In the genomic region with DNA sequence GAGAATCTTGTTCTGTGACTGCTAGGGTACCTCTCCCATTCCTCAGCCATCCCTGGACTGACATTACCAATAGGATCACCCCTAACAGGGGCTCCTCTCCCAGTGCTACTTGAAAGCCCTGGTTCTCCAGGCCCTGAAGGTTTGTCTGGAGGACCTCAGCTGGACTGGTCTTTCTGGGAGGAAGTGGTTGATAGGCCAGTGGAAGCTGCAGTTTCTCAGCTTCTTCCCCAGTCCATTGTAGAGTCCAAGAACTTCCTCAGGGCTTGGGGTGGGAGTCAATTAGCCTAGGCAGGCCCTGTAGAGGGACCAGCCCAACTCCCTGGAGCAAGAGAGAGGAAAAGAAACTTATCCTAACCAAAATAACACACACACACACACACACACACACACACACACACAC, we compare ENCODE assay signal across 8 mouse cellular contexts. TPM values are rescaled to one million over a fixed set of nuclear protein-coding genes. Genes with fewer than 3 reads are reported as not detected.
DNase-seq lines count a peak whose midpoint lies in the region; ATAC-seq and TF ChIP-seq lines count a peak whose summit lies in the region.
"Had no signal": no experiment of that assay in that cellular context is flagged by ENCODE, and none has a peak within 500 bp of the region (broad histone marks: within the 10 kb centered on the region; RNA-seq: fewer than 3 reads in every experiment).

No protein-coding gene starts in this region.

- no peak for ATAC-seq in intestine, embryonic 14.5 days (replicated peaks; ENCODE audit: low FRiP score, low TSS enrichment, low read depth)
- ATAC-seq in intestine, postnatal 0 days = no peak
- no peak for ATAC-seq in limb, embryonic 13.5 days (ENCODE audit: low FRiP score, low read depth)

- no peak overlapping the region for H3K4me2 ChIP-seq in intestine, embryonic 14.5 days (ENCODE audit: low read length)
- no peak overlapping the region for H3K4me2 ChIP-seq in intestine, postnatal 0 days (replicated peaks; ENCODE audit: low read depth)
- H3K4me2 ChIP-seq in limb, embryonic 13.5 days (replicated peaks) = 0 out of 2 replicates have a peak overlapping the region, but pooled peaks have one; percentile 4

- H3K9me3 ChIP-seq in intestine, embryonic 14.5 days (ENCODE audit: control insufficient read depth, low read length) = no peaks in the 10 kb centered on the region
- no peaks in the 10 kb centered on the region for H3K9me3 ChIP-seq in intestine, postnatal 0 days (ENCODE audit: control insufficient read depth)
- no peaks in the 10 kb centered on the region for H3K9me3 ChIP-seq in limb, embryonic 13.5 days

- no peak overlapping the region for H3K9ac ChIP-seq in intestine, embryonic 14.5 days (ENCODE audit: low read length)
- H3K9ac ChIP-seq in intestine, postnatal 0 days (ENCODE audit: low read depth, low read length) = no peak overlapping the region
- peak overlapping the region; percentile 36; the same call in 1 of the 2 replicates for H3K9ac ChIP-seq in limb, embryonic 13.5 days

- H3K27me3 ChIP-seq in intestine, embryonic 14.5 days (replicated peaks; ENCODE audit: control insufficient read depth, insufficient read depth, low read length) = no peaks in the 10 kb centered on the region
- no peaks in the 10 kb centered on the region for H3K27me3 ChIP-seq in intestine, postnatal 0 days (replicated peaks; ENCODE audit: control insufficient read depth, insufficient read depth, low read length)
- no peaks in the 10 kb centered on the region for H3K27me3 ChIP-seq in limb, embryonic 13.5 days

- no peak for DNase-seq in intestine, embryonic 14.5 days (ENCODE audit: low spot score)
- DNase-seq in 416B (ENCODE audit: low read depth) = peak; percentile 36
- no peak for DNase-seq in left cerebral cortex, adult 11 months (ENCODE audit: low spot score)
- DNase-seq in T-cell, adult 2 months (ENCODE audit: low spot score) = no peak

- peak overlapping the region; percentile 47; the same call in 1 of the 2 replicates for H3K27ac ChIP-seq in intestine, embryonic 14.5 days (ENCODE audit: low read depth)
- no peak overlapping the region for H3K27ac ChIP-seq in intestine, postnatal 0 days (ENCODE audit: low read depth, low read length)
- peak overlapping the region; percentile 83 for H3K27ac ChIP-seq in bone marrow, adult 2 months (ENCODE audit: control insufficient read depth, insufficient read depth, low read depth, low read length, poor library complexity)
- peak overlapping the region; percentile 28; the same call in 1 of the 2 replicates for H3K27ac ChIP-seq in limb, embryonic 13.5 days
- H3K27ac ChIP-seq: layer of hippocampus, adult 2 months had no signal

- TF ChIP-seq CTCF in intestine, postnatal 0 days (IDR thresholded peaks at IDR 0.05; ENCODE audit: low read depth) = no peak
- TF ChIP-seq CTCF in bone marrow, adult 2 months (IDR thresholded peaks at IDR 0.05; ENCODE audit: control insufficient read depth, insufficient read depth, low read length) = no peak

- TF ChIP-seq POLR2A in bone marrow, adult 2 months (IDR thresholded peaks at IDR 0.05; ENCODE audit: borderline replicate concordance, control insufficient read depth, low read depth, low read length) = no peak

- H3K36me3 ChIP-seq in intestine, embryonic 14.5 days (ENCODE audit: control insufficient read depth, insufficient read depth, low read length) = peaks cover 3% of the 10 kb centered on the region; the same call in 1 of the 2 replicates
- H3K36me3 ChIP-seq in intestine, postnatal 0 days (ENCODE audit: control insufficient read depth, insufficient read depth) = peaks cover 21% of the 10 kb centered on the region; the same call in 1 of the 2 replicates
- no peaks in the 10 kb centered on the region for H3K36me3 ChIP-seq in limb, embryonic 13.5 days

- H3K4me3 ChIP-seq in intestine, embryonic 14.5 days (ENCODE audit: low read depth, low read length) = no peak overlapping the region
- no peak overlapping the region for H3K4me3 ChIP-seq in intestine, postnatal 0 days (ENCODE audit: low read depth, low read length)
- no peak overlapping the region for H3K4me3 ChIP-seq in bone marrow, adult 2 months (replicated peaks; ENCODE audit: control insufficient read depth, low read depth, low read length)
- no peak overlapping the region for H3K4me3 ChIP-seq in limb, embryonic 13.5 days
- H3K4me3 ChIP-seq: layer of hippocampus, adult 2 months had no signal

- H3K4me1 ChIP-seq in intestine, embryonic 14.5 days (replicated peaks; ENCODE audit: control insufficient read depth, insufficient read depth, low read length) = peaks cover 18% of the 10 kb centered on the region
- H3K4me1 ChIP-seq in intestine, postnatal 0 days (replicated peaks; ENCODE audit: control insufficient read depth, insufficient read depth, low read length) = no peaks in the 10 kb centered on the region; the same call in 1 of the 2 replicates
- H3K4me1 ChIP-seq in bone marrow, adult 2 months (ENCODE audit: control insufficient read depth, insufficient read depth, low read length) = peaks cover 10% of the 10 kb centered on the region
- peaks cover 14% of the 10 kb centered on the region for H3K4me1 ChIP-seq in limb, embryonic 13.5 days

RNA-seq across cellular contexts. Expression of a gene that starts 11.8 kb away (rescaled TPM):
- polyA plus RNA-seq in intestine, embryonic 14.5 days (2014; fragmentation: Nextera tagmentation; extraction: Ambion mirVana) = 146 and 151 TPM in 2 replicates
- 79.7 and 87.5 TPM in 2 replicates for polyA plus RNA-seq in intestine, postnatal 0 days (2015; fragmentation: Nextera tagmentation; extraction: Ambion mirVana)
- 38.9 and 127 TPM in 2 replicates for polyA plus RNA-seq in bone marrow, adult 2 months (2011; ENCODE audit: insufficient read depth, insufficient read length, low replicate concordance, missing spikeins)
- 159 and 167 TPM in 2 replicates for polyA plus RNA-seq in limb, embryonic 13.5 days (2015; fragmentation: Nextera tagmentation; extraction: Ambion mirVana)

RNA-seq across cellular contexts. Expression of a gene that starts 34.8 kb away (rescaled TPM):
- polyA plus RNA-seq in intestine, embryonic 14.5 days (2014; fragmentation: Nextera tagmentation; extraction: Ambion mirVana) = 2.5 and 3.7 TPM in 2 replicates
- 0.33 and 0.61 TPM in 2 replicates for polyA plus RNA-seq in intestine, postnatal 0 days (2015; fragmentation: Nextera tagmentation; extraction: Ambion mirVana)
- polyA plus RNA-seq in bone marrow, adult 2 months (2011; ENCODE audit: insufficient read depth, insufficient read length, low replicate concordance, missing spikeins) = 18.0 and 50.9 TPM in 2 replicates
- polyA plus RNA-seq in limb, embryonic 13.5 days (2015; fragmentation: Nextera tagmentation; extraction: Ambion mirVana) = 2.3 and 2.7 TPM in 2 replicates
